Mouse (Mus musculus) skeletal muscle tissue, adult 2 months (tissue): ENCODE measurements around the gene U90926.
"Not testable (repeated sequence)": the region's sequence is repeated elsewhere in the genome, so short reads cannot be mapped to it uniquely, and the experiment has no call there.

Experiments
- DNase-seq: peaks from one replicate; pipeline ENCODE4 v3.0.0-alpha.2; 2012; ENCODE audit warnings: low read depth, low spot score

The U90926 gene

DNA sequence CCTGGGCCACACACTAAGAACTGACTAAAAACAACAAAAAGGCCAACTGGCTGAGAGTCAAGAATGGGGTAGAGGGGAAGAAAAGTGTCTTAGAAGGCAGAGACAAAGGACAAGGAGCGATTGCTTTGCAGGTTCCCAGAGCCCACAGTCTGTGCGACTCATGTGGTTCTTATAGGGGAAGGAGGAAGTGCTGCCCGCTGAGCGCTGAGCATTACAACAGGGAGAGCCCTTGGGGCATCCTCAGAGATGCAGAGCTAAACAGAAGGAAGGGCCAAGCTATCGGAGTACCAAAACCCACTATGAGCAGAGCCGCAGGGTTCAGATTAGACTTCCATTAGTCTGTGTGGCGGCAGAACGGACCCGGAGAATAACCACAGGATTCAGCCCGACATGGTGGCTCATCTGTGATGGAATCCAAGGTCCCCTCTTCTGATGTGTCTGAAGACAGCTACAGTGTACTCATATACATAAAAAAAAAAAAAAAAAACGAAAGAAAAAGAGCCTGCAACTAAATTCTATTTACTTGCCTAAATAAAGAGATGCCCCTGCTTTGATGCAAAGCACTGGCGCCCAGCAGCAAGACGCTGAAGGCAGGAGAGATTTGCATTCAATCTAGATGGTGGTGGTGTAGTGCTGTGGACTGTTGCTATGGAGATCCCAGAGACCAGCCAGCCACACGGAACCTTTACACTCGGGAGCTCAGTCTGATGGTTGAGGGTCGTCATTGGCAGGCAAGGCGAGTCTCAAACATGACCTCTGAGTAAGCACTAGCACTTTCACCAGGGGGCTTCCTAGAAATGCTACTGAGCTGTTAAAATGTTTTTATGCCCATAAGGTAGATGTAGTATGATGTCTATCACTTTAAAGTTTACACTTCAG lies 3.9 kb upstream of the U90926 start:
- no peak for DNase-seq

DNA sequence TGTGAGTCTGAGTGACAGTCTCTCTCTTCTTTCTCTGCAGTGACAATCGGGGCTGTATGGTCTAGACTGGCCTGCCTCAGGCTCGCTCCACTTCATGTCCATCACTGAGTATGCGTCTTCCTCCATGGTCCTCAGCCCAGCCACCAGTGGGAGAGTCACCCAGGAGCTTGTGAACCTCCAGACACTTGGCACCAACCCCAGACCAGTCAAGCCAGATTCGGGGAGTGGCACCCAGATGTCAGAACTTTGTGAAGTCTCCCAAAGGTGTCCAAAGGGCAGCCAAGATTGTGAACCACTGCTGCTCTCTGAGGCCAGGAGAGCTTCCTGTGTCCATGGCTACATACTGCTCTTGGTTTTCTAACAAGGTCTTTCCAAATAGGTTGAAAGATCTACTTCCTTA lies 3.0 kb downstream of the U90926 start:
- DNase-seq, result no peak

GRCm38 (mm10) chr5:92210205-92210604 lies 5.0 kb downstream of the U90926 start:
- no peak for DNase-seq

DNA sequence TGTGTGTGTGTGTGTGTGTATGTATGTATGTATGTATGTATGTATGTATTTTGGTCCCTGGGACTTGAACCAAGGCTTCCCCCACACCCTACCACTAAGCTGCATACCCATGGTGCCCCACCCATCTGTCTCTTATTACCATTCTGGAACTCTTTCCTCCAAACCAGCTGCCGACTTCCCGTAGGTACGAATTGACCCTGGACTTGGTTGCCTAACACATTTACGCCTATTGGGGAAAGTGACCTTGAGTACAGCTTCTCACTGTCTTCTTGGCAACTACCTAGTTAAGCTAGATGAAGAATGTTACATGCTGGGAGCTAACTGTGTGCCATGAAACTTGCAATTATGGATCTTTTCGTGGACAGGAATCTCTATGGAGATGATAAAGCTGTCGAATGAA lies 9.1 kb downstream of the U90926 start:
- no peak for DNase-seq

GRCm38 (mm10) chr5:92205706-92206105 lies 9.5 kb downstream of the U90926 start:
- DNase-seq, result peak; percentile 43

GRCm38 (mm10) chr5:92205184-92205583 lies 10.0 kb downstream of the U90926 start:
- no peak for DNase-seq

- no peak for DNase-seq
Measured at GRCm38 (mm10) chr5:92204162-92205036, 10.8 kb downstream of the U90926 start.

DNA sequence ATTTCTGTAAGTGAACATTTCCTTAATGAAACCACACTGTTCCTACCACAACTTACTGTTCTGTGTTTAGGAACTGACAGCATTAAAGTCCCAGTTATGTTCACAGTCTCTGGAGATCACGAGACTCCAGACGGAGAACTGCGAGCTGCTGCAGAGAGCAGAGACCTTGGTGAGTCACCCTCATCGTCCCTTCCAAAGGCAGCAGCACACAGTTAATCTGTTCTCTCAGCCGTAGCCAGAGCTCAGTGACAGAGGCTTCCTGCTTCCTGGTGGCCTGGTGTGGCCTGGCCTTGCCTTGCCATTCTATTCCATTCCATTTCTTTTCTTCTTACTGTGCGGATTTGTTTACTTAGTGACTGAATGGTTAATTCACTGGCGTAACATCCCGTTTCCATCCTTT lies 16.9 kb downstream of the U90926 start:
- no peak for DNase-seq

DNA sequence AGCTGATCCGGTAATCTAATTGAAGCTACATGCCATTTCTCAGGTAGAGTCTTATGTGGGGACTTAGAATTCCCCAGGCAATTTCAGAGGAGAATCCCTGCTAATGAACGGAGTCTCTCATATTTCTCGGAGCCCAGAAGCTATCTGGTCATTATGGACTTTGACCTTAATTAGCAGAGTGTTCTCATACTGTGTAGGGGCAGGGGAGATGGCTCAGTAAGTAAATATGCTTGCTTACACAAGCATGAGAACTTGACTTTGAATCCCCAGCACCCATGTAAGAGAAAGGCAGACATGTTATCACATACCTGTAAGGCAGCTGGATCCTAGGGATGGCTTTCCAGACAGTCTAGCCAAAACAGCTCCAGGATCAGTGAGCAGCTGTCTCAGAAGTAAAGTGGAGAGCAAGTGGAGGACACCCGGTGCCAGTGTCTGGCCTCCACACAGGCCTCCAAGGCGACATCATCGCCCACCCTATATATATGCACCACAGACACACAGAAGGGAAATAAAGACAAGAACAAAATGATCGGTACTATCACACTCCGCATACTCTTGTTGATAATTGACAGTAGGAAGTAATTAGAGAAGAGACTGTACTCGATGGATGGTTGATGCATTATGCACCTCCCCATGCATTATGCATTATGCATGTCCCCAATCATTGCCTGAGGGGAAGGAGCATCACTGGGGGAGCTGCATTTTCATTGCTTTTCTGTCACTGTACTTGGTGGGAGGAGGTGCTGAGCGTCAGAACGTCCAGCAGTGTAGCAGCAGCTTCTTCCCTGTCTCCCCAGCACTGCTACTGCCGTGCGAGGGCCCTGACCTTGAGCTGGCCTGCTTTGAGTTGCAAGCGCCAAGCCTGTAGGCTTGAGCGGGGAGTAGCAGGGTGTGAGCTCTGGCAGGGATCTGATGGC lies 18.1 kb downstream of the U90926 start:
- DNase-seq, result no peak

- not testable (repeated sequence) for DNase-seq
Measured at GRCm38 (mm10) chr5:92195716-92196115, 19.5 kb downstream of the U90926 start.

GRCm38 (mm10) chr5:92188881-92189483 lies 26.2 kb downstream of the U90926 start:
- no peak for DNase-seq

DNA sequence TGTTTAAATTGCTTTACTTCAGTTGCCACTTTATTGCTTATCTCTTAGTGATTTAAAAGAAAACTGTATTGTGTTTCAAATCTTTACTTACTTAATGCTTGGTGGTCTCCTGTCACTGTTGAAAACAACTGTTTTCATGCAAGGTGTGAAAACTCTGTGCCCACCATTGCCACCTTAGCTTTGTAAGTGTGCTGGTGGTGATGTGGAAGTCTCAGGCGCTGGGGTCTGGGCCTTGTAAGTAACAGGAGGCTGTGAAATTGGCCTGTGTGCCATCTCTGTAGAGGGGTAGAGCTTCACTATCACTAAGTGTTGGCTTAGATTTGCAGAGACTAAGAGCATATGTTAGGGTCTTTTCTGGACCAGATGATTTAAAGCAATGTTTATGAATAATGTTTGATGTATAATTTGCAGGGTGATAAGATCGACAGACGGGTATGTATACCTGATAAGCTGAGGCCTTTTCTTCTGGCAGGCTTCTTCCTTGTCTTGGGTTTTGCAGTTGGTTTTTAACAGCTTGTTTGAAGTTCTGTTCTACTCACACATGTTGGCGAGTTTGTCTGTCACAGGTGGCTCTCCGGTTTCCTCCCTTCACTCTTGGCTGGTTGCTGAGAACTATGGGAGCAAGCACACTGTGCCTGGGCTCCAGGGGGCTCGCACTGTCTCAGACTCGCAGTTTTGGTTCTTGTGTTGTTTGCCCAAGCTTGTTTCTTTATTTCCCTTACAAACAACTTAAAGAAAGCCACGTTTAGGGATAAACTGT lies 32.0 kb downstream of the U90926 start:
- DNase-seq, result no peak

DNA sequence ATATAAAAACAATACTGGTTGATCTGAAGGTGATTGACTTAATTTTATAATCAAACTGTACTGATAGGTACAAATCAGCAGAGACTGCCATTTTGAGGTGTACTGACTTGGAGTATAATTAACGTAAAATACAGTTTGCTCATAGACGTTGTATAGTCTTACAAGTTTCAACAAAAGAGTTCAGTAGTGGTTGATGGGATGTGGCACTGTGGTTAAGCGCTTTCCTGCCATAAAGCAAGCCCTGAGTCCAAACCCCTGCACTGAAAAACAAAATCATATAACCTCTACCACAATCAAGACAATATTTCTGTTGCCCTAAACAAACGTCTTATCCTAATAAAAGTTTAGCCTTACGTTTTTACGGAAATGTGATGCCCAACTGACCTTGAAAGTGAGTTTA lies 49.2 kb downstream of the U90926 start:
- DNase-seq, result no peak
